Comparison of ENCODE assay signal across 20 mouse cellular contexts in genomic region chr1:84422881-84423280, GRCm38 (mm10). TPM values are rescaled to one million over a fixed set of nuclear protein-coding genes. Genes with fewer than 3 reads are reported as not detected.
DNase-seq lines count a peak whose midpoint lies in the region; ATAC-seq and TF ChIP-seq lines count a peak whose summit lies in the region.
"Had no signal": no experiment of that assay in that cellular context is flagged by ENCODE, and none has a peak within 500 bp of the region (broad histone marks: within the 10 kb centered on the region; RNA-seq: fewer than 3 reads in every experiment).

No protein-coding gene starts in this region.

- H3K9me3 ChIP-seq in hindbrain, embryonic 14.5 days (ENCODE audit: control insufficient read depth, low read length), result no peaks in the 10 kb centered on the region
- H3K9me3 ChIP-seq in hindbrain, embryonic 11.5 days (ENCODE audit: control insufficient read depth, low read length), result no peaks in the 10 kb centered on the region
- H3K9me3 ChIP-seq in hindbrain, postnatal 0 days (ENCODE audit: low read length), result no peaks in the 10 kb centered on the region
- H3K9me3 ChIP-seq: heart, embryonic 12.5 days had no signal

- H3K4me2 ChIP-seq in hindbrain, embryonic 14.5 days (replicated peaks), result no peak overlapping the region
- no peak overlapping the region for H3K4me2 ChIP-seq in hindbrain, embryonic 11.5 days (replicated peaks; ENCODE audit: low read depth, low read length)
- no peak overlapping the region for H3K4me2 ChIP-seq in hindbrain, postnatal 0 days (ENCODE audit: low read depth, low read length)
- H3K4me2 ChIP-seq: heart, embryonic 12.5 days had no signal

- H3K36me3 ChIP-seq in hindbrain, embryonic 14.5 days (replicated peaks; ENCODE audit: control insufficient read depth, insufficient read depth), result peaks cover 8% of the 10 kb centered on the region; the same call in 1 of the 2 replicates
- no peaks in the 10 kb centered on the region for H3K36me3 ChIP-seq in hindbrain, embryonic 11.5 days (ENCODE audit: control insufficient read depth, insufficient read depth, low read length)
- H3K36me3 ChIP-seq in hindbrain, postnatal 0 days (ENCODE audit: insufficient read depth, low read length), result no peaks in the 10 kb centered on the region
- H3K36me3 ChIP-seq: heart, embryonic 12.5 days had no signal

- H3K4me1 ChIP-seq in hindbrain, embryonic 14.5 days (replicated peaks; ENCODE audit: control insufficient read depth, insufficient read depth, low read length), result 0 out of 2 replicates have a peak, but pooled peaks cover 4% of the 10 kb centered on the region
- H3K4me1 ChIP-seq in hindbrain, embryonic 11.5 days (replicated peaks; ENCODE audit: control insufficient read depth, insufficient read depth, low read length), result no peaks in the 10 kb centered on the region
- H3K4me1 ChIP-seq in hindbrain, postnatal 0 days (ENCODE audit: insufficient read depth, low read length), result no peaks in the 10 kb centered on the region
- H3K4me1 ChIP-seq: heart, embryonic 12.5 days; megakaryocyte, embryonic 14.5 days had no signal

- H3K27ac ChIP-seq in hindbrain, embryonic 14.5 days, result no peak overlapping the region
- H3K27ac ChIP-seq in hindbrain, embryonic 11.5 days (ENCODE audit: low read depth, low read length), result no peak overlapping the region
- no peak overlapping the region for H3K27ac ChIP-seq in hindbrain, postnatal 0 days
- H3K27ac ChIP-seq: layer of hippocampus, adult 2 months; stomach, postnatal 0 days had no signal

- no peaks in the 10 kb centered on the region for H3K27me3 ChIP-seq in hindbrain, embryonic 14.5 days (ENCODE audit: control insufficient read depth, insufficient read depth, low read length)
- no peaks in the 10 kb centered on the region for H3K27me3 ChIP-seq in hindbrain, embryonic 11.5 days (ENCODE audit: control insufficient read depth, insufficient read depth, low read length)
- H3K27me3 ChIP-seq in hindbrain, postnatal 0 days (ENCODE audit: insufficient read depth, low read length), result no peaks in the 10 kb centered on the region
- H3K27me3 ChIP-seq: heart, embryonic 12.5 days; megakaryocyte, embryonic 14.5 days had no signal

- no peak overlapping the region for H3K4me3 ChIP-seq in hindbrain, embryonic 14.5 days (replicated peaks; ENCODE audit: low read length)
- no peak overlapping the region for H3K4me3 ChIP-seq in hindbrain, embryonic 11.5 days (ENCODE audit: low read depth, low read length)
- no peak overlapping the region for H3K4me3 ChIP-seq in hindbrain, postnatal 0 days (ENCODE audit: low read length)
- H3K4me3 ChIP-seq: heart, embryonic 12.5 days; layer of hippocampus, adult 2 months; megakaryocyte, embryonic 14.5 days had no signal

- WGBS in hindbrain, embryonic 14.5 days, result 48% methylated on average over 2 of the region's 2 CpGs
- WGBS in hindbrain, embryonic 11.5 days, result 74% methylated on average over 2 of the region's 2 CpGs
- 52% methylated on average over 2 of the region's 2 CpGs for WGBS in hindbrain, postnatal 0 days

- H3K9ac ChIP-seq in hindbrain, embryonic 14.5 days, result no peak overlapping the region
- H3K9ac ChIP-seq in hindbrain, embryonic 11.5 days (ENCODE audit: low read depth, low read length), result no peak overlapping the region
- H3K9ac ChIP-seq in hindbrain, postnatal 0 days (replicated peaks; ENCODE audit: low read length), result no peak overlapping the region
- H3K9ac ChIP-seq: heart, embryonic 12.5 days; liver, postnatal 0 days had no signal

- ATAC-seq in hindbrain, embryonic 14.5 days (ENCODE audit: low FRiP score), result peak; percentile 31; the same call in 1 of the 2 replicates
- no peak for ATAC-seq in hindbrain, embryonic 11.5 days (ENCODE audit: low FRiP score)
- ATAC-seq in hindbrain, postnatal 0 days, result no peak
- ATAC-seq: inflammation-experienced regulatory T-cells, adult 6 months; liver, postnatal 0 days had no signal

- no peak for DNase-seq in hindbrain, embryonic 14.5 days (ENCODE audit: low spot score)
- no peak for DNase-seq in hindbrain, embryonic 11.5 days (ENCODE audit: low spot score)
- DNase-seq in Muller cell, postnatal 12 days (ENCODE audit: inconsistent ontology term), result peak; percentile 86
- DNase-seq in R1 (ENCODE audit: low read depth, low spot score), result peak; percentile 16
- peak; percentile 30 for DNase-seq in hindbrain, postnatal 0 days (ENCODE audit: low spot score)
- no peak for DNase-seq in right cerebral cortex, postnatal 14 days
- DNase-seq in gastrocnemius, adult 18-20 months (ENCODE audit: low spot score), result no peak
- DNase-seq: adrenal gland, postnatal 10 days; cerebellum, adult 11 months; gastrocnemius, postnatal 10 days; heart, postnatal 14 days; kidney, adult 2 months; kidney, postnatal 14 days; liver; liver, postnatal 0 days had no signal

- TF ChIP-seq CTCF in hindbrain, postnatal 0 days (IDR thresholded peaks at IDR 0.05; ENCODE audit: low read depth), result no peak

RNA-seq across cellular contexts. Expression of gene Pid1, which starts 58.9 kb away (rescaled TPM):
- polyA plus RNA-seq in hindbrain, embryonic 14.5 days (2014; fragmentation: Nextera tagmentation; extraction: Ambion mirVana), result 103 TPM in 2 replicates
- 84.6 and 84.9 TPM in 2 replicates for polyA plus RNA-seq in hindbrain, embryonic 11.5 days (2014; fragmentation: Nextera tagmentation; extraction: Ambion mirVana)
- total RNA-seq in hindbrain, postnatal 0 days (2014; rRNA removed), result 71.1 and 74.1 TPM in 2 replicates
- 72.1 and 74.9 TPM in 2 replicates for polyA plus RNA-seq in hindbrain, postnatal 0 days (2015; fragmentation: Nextera tagmentation; extraction: Ambion mirVana)
- total RNA-seq in gastrocnemius, adult 18-20 months (2021), result 1 to 10 TPM; 4.0 to 5.9 TPM

Comparison
In these comparisons a context has a peak if more than half of its experiments do, and no peak if none do; other contexts are left out.
1. DNase-seq: peak in Muller cell, postnatal 12 days (single experiment), R1 (single experiment) and hindbrain, postnatal 0 days (single experiment); none in hindbrain, embryonic 14.5 days (single experiment), hindbrain, embryonic 11.5 days (single experiment), right cerebral cortex, postnatal 14 days (single experiment) and gastrocnemius, adult 18-20 months (single experiment).